Mouse (Mus musculus) hindbrain, embryonic 13.5 days (tissue): ENCODE measurements around the gene Urad. TPM values are rescaled to one million over a fixed set of nuclear protein-coding genes. Genes with fewer than 3 reads are reported as not detected.

Experiments
- ATAC-seq: fragments of 200-750 bp; cut with Nextera tagmentation; 2 replicates; pipeline ENCODE4 v1.8.0; 2017; ENCODE audit warnings: moderate TSS enrichment; ENCODE audit not compliant: low FRiP score
- H3K27ac ChIP-seq: fragments of 300-500 bp; sonication (generic); 2 replicates; pipeline ENCODE4 v1.5.1; 2015; ENCODE audit warnings: inconsistent platforms, mild to moderate bottlenecking, moderate library complexity
- H3K27me3 ChIP-seq: fragments of 300-500 bp; sonication (generic); 2 replicates; pipeline ENCODE4 v1.6.1; 2015; ENCODE audit warnings: mild to moderate bottlenecking, inconsistent platforms
- H3K36me3 ChIP-seq: fragments of 300-500 bp; sonication (generic); 2 replicates; pipeline ENCODE4 v1.6.1; 2015; ENCODE audit warnings: mild to moderate bottlenecking, inconsistent platforms
- H3K4me1 ChIP-seq: fragments of 300-500 bp; sonication (generic); replicated peaks from 2 replicates; pipeline ENCODE4 v1.6.1; 2015; ENCODE audit warnings: inconsistent platforms
- H3K4me2 ChIP-seq: fragments of 300-500 bp; sonication (generic); 2 replicates; pipeline ENCODE4 v1.6.1; 2015; ENCODE audit warnings: inconsistent platforms, mild to moderate bottlenecking, moderate library complexity
- H3K4me3 ChIP-seq: fragments of 300-500 bp; sonication (generic); 2 replicates; pipeline ENCODE4 v1.5.1; 2015; ENCODE audit warnings: mild to moderate bottlenecking, inconsistent platforms
- H3K9ac ChIP-seq: fragments of 300-500 bp; sonication (generic); 2 replicates; pipeline ENCODE4 v1.6.1; 2015; ENCODE audit warnings: mild to moderate bottlenecking, inconsistent platforms
- H3K9me3 ChIP-seq: fragments of 300-500 bp; sonication (generic); 2 replicates; pipeline ENCODE4 v1.6.1; 2016; ENCODE audit warnings: inconsistent platforms
- WGBS: fragments of 180-500 bp; shearing (Covaris S2); methylation state at CpG from one replicate; pipeline ENCODE4 v1.1.7; 2015; 5-methylcytosine and 5-hydroxymethylcytosine counted together
- polyA plus RNA-seq: library from polyadenylated mRNA; unstranded; fragments of >200 nt; fragmentation: Nextera tagmentation; extraction: Ambion mirVana; gene quantifications from 2 replicates; pipeline ENCODE4 v1.2.1, GENCODE M21; 2015

Gene Urad
- polyA plus RNA-seq, 1 experiment from 2014 or later, result not detected

DNA sequence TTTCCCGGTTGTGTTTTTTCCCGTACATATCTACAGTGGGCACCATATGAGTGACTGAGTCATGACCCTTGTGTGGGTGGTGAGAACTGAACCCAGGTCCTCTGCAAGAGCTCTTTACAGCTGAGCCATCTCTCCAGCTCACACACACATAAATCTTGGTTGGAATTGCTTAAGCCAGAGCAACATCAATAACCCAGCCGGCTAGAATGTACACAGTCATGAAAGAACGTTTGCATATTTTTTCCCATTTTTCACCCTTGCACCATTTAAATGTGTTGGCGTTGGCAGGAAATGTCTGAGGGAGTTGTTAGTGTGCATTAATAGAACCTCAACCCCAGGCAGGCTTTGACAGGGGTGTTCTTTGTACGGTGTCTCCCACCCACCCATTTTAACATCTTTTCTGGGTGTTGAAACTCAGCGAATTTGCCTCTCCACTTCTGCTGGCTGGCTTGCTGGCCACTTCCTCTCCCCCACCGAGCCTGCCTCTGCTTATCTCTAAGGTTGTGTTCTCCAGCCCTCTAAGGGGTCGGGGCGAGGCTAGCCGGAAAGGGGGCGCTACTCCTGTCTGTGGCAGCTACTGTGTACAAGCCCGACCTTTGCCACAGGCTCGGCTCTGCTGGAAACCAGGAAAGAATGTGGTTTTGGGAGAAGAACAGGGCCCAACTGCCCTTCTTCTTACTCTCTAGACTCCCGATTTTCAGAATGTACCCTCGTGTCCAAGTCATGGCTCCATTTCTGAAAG lies 30.3 kb downstream of the Urad start:
- Histone ChIP-seq H3K4me2 (no peak overlapping the region), H3K4me3 (no peak overlapping the region), H3K4me1 (peaks cover 4% of the 10 kb centered on the region; the same call in 1 of the 2 replicates), H3K27me3 (peaks cover 79% of the 10 kb centered on the region), H3K27ac (no peak overlapping the region), H3K9me3 (no peaks in the 10 kb centered on the region), H3K9ac (no peak overlapping the region), H3K36me3 (no peaks in the 10 kb centered on the region)
- ATAC-seq, result no peak
- 42% methylated on average over 16 of the region's 16 CpGs for WGBS

DNA sequence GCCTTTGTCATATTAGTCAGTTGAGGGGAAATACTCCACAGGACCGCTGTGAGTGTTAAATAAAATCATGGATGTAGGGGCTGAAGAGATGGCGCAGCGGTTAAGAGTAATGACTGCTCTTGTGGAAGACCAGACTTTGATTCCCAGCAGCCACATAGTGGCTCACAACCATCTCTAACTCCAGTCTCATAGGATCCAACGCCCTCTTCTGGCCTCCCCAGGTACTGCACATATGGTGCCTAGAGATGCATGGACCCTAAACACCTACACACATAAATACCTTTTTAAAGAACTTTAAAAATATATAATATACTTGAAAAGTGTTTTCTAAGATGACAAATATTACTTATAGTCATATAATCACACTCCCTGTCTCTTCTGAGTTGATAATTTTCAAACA lies 37.9 kb downstream of the Urad start:
- no peak overlapping the region for H3K9ac ChIP-seq
- H3K27ac ChIP-seq, result no peak overlapping the region
- ATAC-seq, result no peak
- peaks cover 78% of the 10 kb centered on the region for H3K27me3 ChIP-seq
- H3K36me3 ChIP-seq, result no peaks in the 10 kb centered on the region
- no peak overlapping the region for H3K4me3 ChIP-seq
- H3K4me1 ChIP-seq, result no peaks in the 10 kb centered on the region
- WGBS, result 74% methylated on average over 4 of the region's 4 CpGs
- no peak overlapping the region for H3K4me2 ChIP-seq
- no peaks in the 10 kb centered on the region for H3K9me3 ChIP-seq

- H3K27me3 ChIP-seq, result peaks cover 97% of the 10 kb centered on the region
Observed at GRCm38 (mm10) chr5:147277547-147277925, 44.7 kb downstream of the Urad start.

DNA sequence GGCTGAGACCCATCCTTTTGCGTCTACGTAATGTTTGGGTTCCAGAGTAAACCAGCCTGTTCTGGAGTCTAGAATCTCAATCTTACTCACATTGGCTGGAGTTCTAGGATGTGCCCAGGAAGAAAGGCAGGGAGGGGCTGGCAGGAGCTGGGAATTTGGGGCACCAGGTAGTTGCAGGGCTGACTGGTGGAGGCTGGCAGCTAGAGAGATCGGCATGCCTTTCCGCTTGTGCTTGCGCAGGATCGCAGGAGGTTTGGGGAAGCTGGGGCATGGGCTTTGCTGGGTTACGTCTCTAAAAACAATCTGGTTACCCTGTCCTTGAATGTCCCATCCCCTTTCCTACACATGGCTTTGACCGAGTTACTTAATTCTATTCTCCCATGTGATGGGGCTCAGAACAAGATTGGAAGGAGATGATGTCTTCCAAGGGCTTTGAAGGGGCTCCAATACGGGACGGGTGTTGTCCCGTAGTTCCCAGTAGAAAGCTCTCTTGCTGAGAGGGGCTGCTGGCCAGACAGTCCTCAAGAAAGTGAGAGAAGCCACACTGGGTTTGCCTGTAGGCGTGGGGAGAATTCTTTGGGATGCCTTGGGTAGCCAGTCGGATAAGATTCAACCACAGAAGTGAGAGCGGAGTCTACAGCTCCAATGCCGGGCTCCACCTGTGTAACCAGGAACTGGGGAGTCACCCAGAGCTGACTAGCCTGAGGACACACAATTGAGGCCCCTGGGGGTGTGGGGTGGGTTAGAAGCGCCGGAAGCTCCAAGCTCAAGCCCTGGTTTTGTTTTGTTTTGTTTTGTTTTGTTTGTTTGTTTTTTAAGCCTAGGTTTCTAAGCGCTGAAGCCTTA lies 45.3 kb downstream of the Urad start:
- no peak overlapping the region for H3K4me2 ChIP-seq
- H3K4me3 ChIP-seq, result no peak overlapping the region
- no peaks in the 10 kb centered on the region for H3K4me1 ChIP-seq
- no peaks in the 10 kb centered on the region for H3K36me3 ChIP-seq
- H3K27ac ChIP-seq, result no peak overlapping the region
- no peak overlapping the region for H3K9ac ChIP-seq
- no peaks in the 10 kb centered on the region for H3K9me3 ChIP-seq
- WGBS, result 2% methylated on average over 18 of the region's 18 CpGs
- no peak for ATAC-seq
- H3K27me3 ChIP-seq, result peaks cover 97% of the 10 kb centered on the region

More at GRCm38 (mm10) chr5:147277547-147277925, 44.7 kb downstream of the Urad start:
- Histone ChIP-seq H3K9ac (no peak overlapping the region), H3K36me3 (no peaks in the 10 kb centered on the region), H3K9me3 (no peaks in the 10 kb centered on the region), H3K4me3 (no peak overlapping the region), H3K4me1 (no peaks in the 10 kb centered on the region), H3K4me2 (no peak overlapping the region), H3K27ac (no peak overlapping the region)
- 0% methylated on average over 13 of the region's 13 CpGs for WGBS
- no peak for ATAC-seq

DNA sequence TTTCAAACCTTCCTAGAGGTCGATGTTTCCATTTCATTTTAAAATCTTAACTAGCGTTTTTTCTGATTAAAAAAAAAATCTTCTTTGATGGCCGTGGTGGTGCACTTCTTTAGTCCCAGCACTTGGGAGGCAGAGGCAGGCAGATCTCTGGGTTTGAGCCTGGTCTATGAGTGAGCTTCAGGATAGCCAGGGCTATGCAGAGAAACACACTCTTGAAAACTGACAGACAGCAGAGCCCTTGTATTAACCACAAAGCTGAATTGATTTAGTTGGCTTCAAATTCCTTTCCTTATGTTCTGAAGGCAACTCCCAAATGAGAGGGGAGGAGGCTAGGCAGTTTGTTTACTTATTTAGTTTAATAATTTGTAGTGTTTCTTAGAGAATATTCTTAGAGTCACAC lies 46.5 kb downstream of the Urad start:
- 11% methylated on average over 3 of the region's 3 CpGs for WGBS
- ATAC-seq, result no peak
- peaks cover 97% of the 10 kb centered on the region for H3K27me3 ChIP-seq
- H3K4me2 ChIP-seq, result no peak overlapping the region
- H3K4me3 ChIP-seq, result no peak overlapping the region
- no peaks in the 10 kb centered on the region for H3K36me3 ChIP-seq
- H3K27ac ChIP-seq, result no peak overlapping the region
- H3K9ac ChIP-seq, result no peak overlapping the region
- no peaks in the 10 kb centered on the region for H3K9me3 ChIP-seq
- no peaks in the 10 kb centered on the region for H3K4me1 ChIP-seq

GRCm38 (mm10) chr5:147274174-147275141 lies 47.8 kb downstream of the Urad start:
- Histone ChIP-seq H3K4me3 (no peak overlapping the region), H3K9me3 (no peaks in the 10 kb centered on the region), H3K4me1 (0 out of 2 replicates have a peak, but pooled peaks cover 5% of the 10 kb centered on the region), H3K36me3 (no peaks in the 10 kb centered on the region), H3K27me3 (peaks cover 97% of the 10 kb centered on the region), H3K9ac (no peak overlapping the region), H3K27ac (no peak overlapping the region), H3K4me2 (no peak overlapping the region)
- 1% methylated on average over 48 of the region's 48 CpGs for WGBS
- no peak for ATAC-seq

DNA sequence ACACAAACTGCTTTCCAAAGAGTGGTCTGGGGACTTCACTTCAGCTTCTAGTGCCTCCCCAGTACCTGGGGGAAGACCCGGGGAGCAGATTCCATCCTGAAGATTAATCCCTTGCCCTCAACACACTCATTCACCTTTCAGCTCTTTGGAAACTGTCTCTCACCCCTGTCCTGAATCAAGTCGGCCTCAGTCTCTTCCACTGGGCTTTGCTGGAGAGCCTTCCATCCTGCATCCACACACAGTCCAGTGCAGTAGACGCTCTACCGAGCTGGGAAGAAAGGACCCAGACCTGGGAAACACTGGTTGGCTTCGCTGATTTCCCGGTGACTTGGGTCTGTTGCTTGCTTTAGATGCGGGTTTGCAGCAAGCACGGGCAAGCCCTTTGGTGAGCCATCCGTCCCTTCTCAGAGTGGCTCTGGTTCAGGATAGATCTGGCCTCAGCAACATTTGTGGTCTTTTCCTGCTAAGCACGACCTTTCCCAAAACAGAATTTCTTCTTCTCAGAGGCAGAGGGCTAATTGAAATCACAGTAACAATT lies 49.4 kb downstream of the Urad start:
- Histone ChIP-seq H3K4me1 (0 out of 2 replicates have a peak, but pooled peaks cover 5% of the 10 kb centered on the region), H3K4me3 (no peak overlapping the region), H3K36me3 (no peaks in the 10 kb centered on the region), H3K27ac (no peak overlapping the region), H3K27me3 (peaks cover 97% of the 10 kb centered on the region), H3K9me3 (no peaks in the 10 kb centered on the region), H3K9ac (no peak overlapping the region), H3K4me2 (no peak overlapping the region)
- ATAC-seq, result no peak
- 2% methylated on average over 10 of the region's 10 CpGs for WGBS

- H3K9me3 ChIP-seq, result no peaks in the 10 kb centered on the region
- no peak overlapping the region for H3K4me2 ChIP-seq
- 0 out of 2 replicates have a peak, but pooled peaks cover 5% of the 10 kb centered on the region for H3K4me1 ChIP-seq
- no peak overlapping the region for H3K4me3 ChIP-seq
- H3K9ac ChIP-seq, result no peak overlapping the region
- H3K27me3 ChIP-seq, result peaks cover 97% of the 10 kb centered on the region
- no peak for ATAC-seq
- WGBS, result 4% methylated on average over 12 of the region's 12 CpGs
- no peak overlapping the region for H3K27ac ChIP-seq
- no peaks in the 10 kb centered on the region for H3K36me3 ChIP-seq
Observed at GRCm38 (mm10) chr5:147272046-147272807, 50.0 kb downstream of the Urad start.

GRCm38 (mm10) chr5:147270673-147271655 lies 51.3 kb downstream of the Urad start:
- 2% methylated on average over 29 of the region's 29 CpGs for WGBS
- Histone ChIP-seq H3K36me3 (no peaks in the 10 kb centered on the region), H3K4me2 (no peak overlapping the region), H3K9me3 (no peaks in the 10 kb centered on the region), H3K4me3 (no peak overlapping the region), H3K9ac (no peak overlapping the region), H3K4me1 (0 out of 2 replicates have a peak, but pooled peaks cover 5% of the 10 kb centered on the region), H3K27me3 (peaks cover 97% of the 10 kb centered on the region), H3K27ac (no peak overlapping the region)
- ATAC-seq, result no peak

DNA sequence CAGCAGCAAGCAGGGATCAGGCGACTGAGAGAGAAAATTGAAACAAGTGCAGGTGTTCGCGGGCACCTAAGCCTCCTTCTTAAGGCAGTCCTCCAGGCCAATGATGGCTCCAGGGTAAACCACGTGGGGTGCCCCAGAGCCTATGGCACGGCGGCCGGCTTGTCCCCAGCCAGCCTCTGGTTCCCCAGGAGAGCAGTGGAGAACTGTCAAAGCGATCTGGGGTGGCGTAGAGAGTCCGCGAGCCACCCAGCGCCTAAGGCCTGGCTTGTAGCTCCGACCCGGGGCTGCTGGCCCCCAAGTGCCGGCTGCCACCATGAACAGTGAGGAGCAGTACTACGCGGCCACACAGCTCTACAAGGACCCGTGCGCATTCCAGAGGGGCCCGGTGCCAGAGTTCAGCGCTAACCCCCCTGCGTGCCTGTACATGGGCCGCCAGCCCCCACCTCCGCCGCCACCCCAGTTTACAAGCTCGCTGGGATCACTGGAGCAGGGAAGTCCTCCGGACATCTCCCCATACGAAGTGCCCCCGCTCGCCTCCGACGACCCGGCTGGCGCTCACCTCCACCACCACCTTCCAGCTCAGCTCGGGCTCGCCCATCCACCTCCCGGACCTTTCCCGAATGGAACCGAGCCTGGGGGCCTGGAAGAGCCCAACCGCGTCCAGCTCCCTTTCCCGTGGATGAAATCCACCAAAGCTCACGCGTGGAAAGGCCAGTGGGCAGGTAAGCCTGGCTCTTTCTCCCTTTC lies 52.1 kb downstream of the Urad start, which contains the start of gene Pdx1:
Gene Pdx1 (plus strand): TSS at position 34 of the 747 bp plus-strand sequence.
- ATAC-seq, result no peak
- H3K4me3 ChIP-seq, result no peak within 1 kb of the TSS

More for the DNA sequence above, 52.1 kb downstream of the Urad start, which contains the start of gene Pdx1:
- Histone ChIP-seq H3K36me3 (no peaks in the 10 kb centered on the region), H3K27me3 (peaks cover 97% of the 10 kb centered on the region), H3K4me2 (no peak within 1 kb of the TSS), H3K27ac (no peak within 1 kb of the TSS), H3K9me3 (no peaks in the 10 kb centered on the region), H3K9ac (no peak within 1 kb of the TSS), H3K4me1 (0 out of 2 replicates have a peak, but pooled peaks cover 5% of the 10 kb centered on the region)
- under 1% methylated on average over 44 of the region's 44 CpGs for WGBS
